Mouse (Mus musculus) CH12.LX (cell line): ENCODE measurements around the gene Eef1a1. TPM values are rescaled to one million over a fixed set of nuclear protein-coding genes. Genes with fewer than 3 reads are reported as not detected.

Experiments used
- DNase-seq: peaks from one replicate; pipeline ENCODE4 v3.0.0-alpha.2; 2013; ENCODE audit errors: extremely low read depth
- H3K27ac ChIP-seq: 2 replicates; pipeline ENCODE4 v1.5.1; 2012; ENCODE audit warnings: low read depth, mild to moderate bottlenecking, control low read depth, moderate library complexity; ENCODE audit not compliant: insufficient read depth
- H3K27me3 ChIP-seq: replicated peaks from 2 replicates; pipeline ENCODE3; 2012; ENCODE audit warnings: inconsistent platforms
- H3K36me3 ChIP-seq, 2 experiments: replicated peaks in 1 of 2; 2 replicates each; pipeline versions ENCODE3 to v1.6.1; 2012; ENCODE audit warnings: inconsistent platforms in 1 of 2, low read length in 1 of 2, mild to moderate bottlenecking in 1 of 2, mixed read lengths in 1 of 2, moderate library complexity in 1 of 2; ENCODE audit not compliant: control insufficient read depth in 1 of 2, insufficient read depth in 1 of 2
- H3K4me1 ChIP-seq, 2 experiments: 2 replicates each; pipeline ENCODE4 v1.6.1; 2012; ENCODE audit warnings: inconsistent platforms in 1 of 2, moderate library complexity in 1 of 2; ENCODE audit not compliant: insufficient read depth in 2 of 2, control insufficient read depth in 1 of 2
- H3K4me2 ChIP-seq: 2 replicates; pipeline ENCODE4 v1.6.1; 2012; ENCODE audit warnings: low read depth, mild to moderate bottlenecking, control low read depth; ENCODE audit not compliant: poor library complexity, insufficient read depth, severe bottlenecking
- H3K4me3 ChIP-seq, 3 experiments: fragments of 150-350 bp in 1 of 3; sonication (generic) in 1 of 3; replicated peaks in 1 of 3; 2 replicates each; pipeline versions ENCODE3 to v1.5.1; 2011 to 2012; ENCODE audit warnings: low read depth in 2 of 3, low read length in 2 of 3, mild to moderate bottlenecking in 2 of 3, moderate library complexity in 2 of 3, control low read depth in 1 of 3, improper control_type of control experiment in 1 of 3, inconsistent platforms in 1 of 3, mixed read lengths in 1 of 3; ENCODE audit not compliant: poor library complexity in 1 of 3
- H3K79me2 ChIP-seq: replicated peaks from 2 replicates; pipeline ENCODE4 v1.6.1; 2012; ENCODE audit warnings: mild to moderate bottlenecking, moderate library complexity; ENCODE audit not compliant: control insufficient read depth, poor library complexity, insufficient read depth, severe bottlenecking; ENCODE audit errors: extremely low read depth
- H3K9ac ChIP-seq: 2 replicates; pipeline ENCODE4 v1.6.1; 2012; ENCODE audit warnings: low read depth, mild to moderate bottlenecking, control low read depth, moderate library complexity; ENCODE audit not compliant: insufficient read depth
- H3K9me3 ChIP-seq: replicated peaks from 2 replicates; pipeline ENCODE3; 2012; ENCODE audit warnings: low read length, inconsistent platforms, mixed read lengths
- BHLHE40 ChIP-seq: IDR thresholded peaks from 2 replicates; pipeline ENCODE4 v1.6.1; 2011; ENCODE audit warnings: mild to moderate bottlenecking, low read depth, low read length, improper control_type of control experiment
- CHD2 ChIP-seq: IDR thresholded peaks from 2 replicates; pipeline ENCODE4 v1.6.1; 2011; ENCODE audit warnings: low read length, improper control_type of control experiment
- E2F4 ChIP-seq: IDR thresholded peaks from 2 replicates; pipeline ENCODE4 v1.6.1; 2011; ENCODE audit warnings: low read depth, low read length, improper control_type of control experiment; ENCODE audit not compliant: insufficient replicate concordance
- ETS1 ChIP-seq: conservative IDR thresholded peaks from 2 replicates; pipeline ENCODE4 v1.6.1; 2012; ENCODE audit warnings: low read depth, mild to moderate bottlenecking, inconsistent platforms, low read length, improper control_type of control experiment, moderate library complexity
- GABPA ChIP-seq: IDR thresholded peaks from 2 replicates; pipeline ENCODE4 v1.6.1; 2012; ENCODE audit warnings: low read depth, low read length, improper control_type of control experiment, inconsistent platforms; ENCODE audit not compliant: insufficient replicate concordance
- MAX ChIP-seq: IDR thresholded peaks from 2 replicates; pipeline ENCODE4 v1.6.1; 2011; ENCODE audit warnings: low read length, improper control_type of control experiment
- MAZ ChIP-seq: IDR thresholded peaks from 2 replicates; pipeline ENCODE4 v1.6.1; 2012; ENCODE audit warnings: low read depth, mild to moderate bottlenecking, inconsistent platforms, low read length, improper control_type of control experiment, moderate library complexity
- MEF2A ChIP-seq: IDR thresholded peaks from 2 replicates; pipeline ENCODE4 v1.6.1; 2014; ENCODE audit warnings: low read depth, mild to moderate bottlenecking, inconsistent platforms, low read length, improper control_type of control experiment, borderline replicate concordance
- MYC ChIP-seq: IDR thresholded peaks from 2 replicates; pipeline ENCODE4 v1.6.1; 2011; ENCODE audit warnings: low read depth, mild to moderate bottlenecking, improper control_type of control experiment, low read length
- NELFE ChIP-seq: IDR thresholded peaks from 2 replicates; pipeline ENCODE4 v1.6.1; 2011; ENCODE audit warnings: low read depth, low read length, improper control_type of control experiment
- POLR2A ChIP-seq: IDR thresholded peaks from 2 replicates; pipeline ENCODE4 v1.6.1; 2011; ENCODE audit warnings: low read depth, mild to moderate bottlenecking, improper control_type of control experiment, low read length
- RAD21 ChIP-seq: IDR thresholded peaks from 2 replicates; pipeline ENCODE4 v1.6.1; 2011; ENCODE audit warnings: low read depth, mild to moderate bottlenecking, low read length, improper control_type of control experiment, moderate library complexity
- UBTF ChIP-seq: IDR thresholded peaks from 2 replicates; pipeline ENCODE4 v1.6.1; 2012; ENCODE audit warnings: low read depth, mild to moderate bottlenecking, inconsistent platforms, low read length, improper control_type of control experiment, moderate library complexity
- USF1 ChIP-seq: IDR thresholded peaks from 2 replicates; pipeline ENCODE4 v1.6.1; 2014; ENCODE audit warnings: low read depth, mild to moderate bottlenecking, inconsistent platforms, low read length, improper control_type of control experiment
- ZKSCAN1 ChIP-seq: IDR thresholded peaks from 2 replicates; pipeline ENCODE4 v1.6.1; 2012; ENCODE audit warnings: low read depth, inconsistent platforms, low read length, improper control_type of control experiment, borderline replicate concordance
- dilution Hi-C: fragments of 300-500 bp; cut with MboI; formaldehyde crosslinking; loops from 2 replicates; pipeline ENCODE4 v1.14.3; 2020; ENCODE audit warnings: low sequenced_read_pairs; ENCODE audit not compliant: extremely low pct_unique_long_range_greater_than_20kb, extremely low pct_ligation_motif_present
- in situ Hi-C: fragments of 300-500 bp; cut with MboI; formaldehyde crosslinking; loops from 3 replicates; pipeline ENCODE4 v1.14.3; 2019; ENCODE audit warnings: low sequenced_read_pairs, low pct_ligation_motif_present, low pct_unique_long_range_greater_than_20kb, mixed read lengths
- polyA plus RNA-seq: library from polyadenylated mRNA; unstranded; fragments of >175 nt; gene quantifications from 2 replicates; pipeline ENCODE4 v1.2.1, GENCODE M21; 2012; ENCODE audit warnings: low read depth; ENCODE audit not compliant: insufficient read length
- total RNA-seq, 2 experiments: library from RNA; depleted of rRNA; stranded (reverse); fragments of 300-350 nt in 1 of 2; fragments of >200 nt in 1 of 2; gene quantifications; 2 replicates each; pipeline ENCODE4 v1.2.3; 2012 to 2014

Gene Eef1a1
- total and polyA plus RNA-seq, 3 experiments, result 12,362 to 21,026 (median 18,409) TPM

DNA sequence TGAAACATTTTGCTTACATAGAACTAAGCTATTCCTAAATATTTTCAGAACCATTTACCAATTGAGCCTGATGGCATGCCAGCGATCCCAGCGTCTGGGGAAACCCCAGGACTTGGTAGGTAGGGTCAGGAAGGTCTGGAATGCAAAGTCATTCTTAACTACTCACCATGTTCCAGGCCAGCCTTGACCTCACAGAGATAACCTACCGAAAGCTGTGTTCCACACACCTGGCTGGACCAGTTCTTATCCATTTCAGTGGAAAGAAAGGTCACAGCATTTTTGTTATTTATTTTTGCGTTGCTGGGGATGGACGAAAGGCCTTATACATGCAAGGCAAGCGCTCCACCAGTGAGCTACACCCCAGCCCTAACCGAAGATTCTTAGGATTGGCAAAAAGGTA lies 45.7 kb upstream of the Eef1a1 start:
- H3K36me3 ChIP-seq, result peaks cover 0 to 8% of the 10 kb centered on the region in 2 experiments
- no peak overlapping the region for H3K4me3 ChIP-seq
- H3K4me2 ChIP-seq, result no peak overlapping the region
- H3K27me3 ChIP-seq, result no peaks in the 10 kb centered on the region
- DNase-seq, result no peak
- dilution Hi-C loops, result no loop called here
- H3K4me1 ChIP-seq, result no peaks in the 10 kb centered on the region
- in situ Hi-C loops, result loop anchor here (10.0 kb wide), 1 partner anchor 170 kb away; the partner anchor contains the start of gene Dppa5a
- no peak overlapping the region for H3K27ac ChIP-seq
- TF ChIP-seq UBTF (no peak), ETS1 (no peak), MYC (no peak), NELFE (no peak), CHD2 (no peak), GABPA (no peak), RAD21 (no peak)
- no peak overlapping the region for H3K9ac ChIP-seq
- no peaks in the 10 kb centered on the region for H3K9me3 ChIP-seq
- no peaks in the 10 kb centered on the region for H3K79me2 ChIP-seq

DNA sequence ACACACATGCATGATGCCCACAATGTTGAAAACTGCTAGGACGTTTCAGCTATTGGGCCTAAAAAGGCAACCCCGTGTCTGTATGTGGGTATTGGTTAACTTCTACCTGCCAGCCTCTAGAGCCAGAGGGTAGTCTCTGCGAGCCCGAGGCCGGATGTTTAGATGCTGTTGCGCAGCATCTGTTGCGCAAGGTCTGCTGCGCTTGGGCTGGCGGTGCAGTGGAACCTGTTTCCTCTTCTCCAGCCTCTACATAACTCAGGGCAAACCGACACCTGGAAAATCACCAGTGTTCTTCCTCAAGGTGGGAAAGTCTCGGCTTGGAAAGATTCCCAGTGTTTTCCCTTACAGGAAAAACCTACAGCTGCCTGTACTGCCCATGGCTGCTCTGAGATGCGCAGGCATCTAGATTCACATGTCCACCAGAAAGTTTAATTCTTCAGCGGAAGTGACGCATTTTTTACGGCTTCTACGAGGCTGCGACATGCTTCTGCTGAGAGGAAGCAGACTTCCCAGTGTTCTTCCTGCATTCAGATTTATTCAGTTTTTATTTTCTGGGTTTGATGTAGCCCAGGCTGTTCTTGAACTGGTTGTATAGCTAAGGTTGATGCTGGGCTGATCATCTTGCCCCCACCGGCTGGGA lies 44.5 kb upstream of the Eef1a1 start:
- DNase-seq, result no peak
- Histone ChIP-seq H3K27ac (no peak overlapping the region), H3K4me3 (no peak overlapping the region), H3K9ac (no peak overlapping the region), H3K9me3 (no peaks in the 10 kb centered on the region), H3K4me2 (no peak overlapping the region), H3K36me3 (peaks cover 0 to 6% of the 10 kb centered on the region in 2 experiments), H3K27me3 (no peaks in the 10 kb centered on the region), H3K79me2 (no peaks in the 10 kb centered on the region), H3K4me1 (peaks cover 0 to under 1% of the 10 kb centered on the region in 2 experiments; a peak in 1 of 4 replicates)
- dilution Hi-C loops, result no loop called here
- in situ Hi-C loops, result loop anchor here (10.0 kb wide), 1 partner anchor 169 kb away; the partner anchor contains the start of gene Dppa5a
- TF ChIP-seq MAX (no peak), MEF2A (no peak), BHLHE40 (no peak), GABPA (no peak), ZKSCAN1 (no peak), POLR2A (no peak), MAZ (no peak), E2F4 (no peak), MYC (no peak), USF1 (no peak), ETS1 (no peak)
